Mouse (Mus musculus) ES-CJ7 (cell line): ENCODE measurements around the gene Rgs7bp.

ENCODE experiments used
- DNase-seq: peaks from one replicate; pipeline ENCODE4 v3.0.0; 2011; ENCODE audit warnings: low read depth, low spot score

Rgs7bp gene

GRCm38 (mm10) chr13:105008891-105009290, 45.8 kb downstream of the Rgs7bp start:
- DNase-seq: no peak

DNA sequence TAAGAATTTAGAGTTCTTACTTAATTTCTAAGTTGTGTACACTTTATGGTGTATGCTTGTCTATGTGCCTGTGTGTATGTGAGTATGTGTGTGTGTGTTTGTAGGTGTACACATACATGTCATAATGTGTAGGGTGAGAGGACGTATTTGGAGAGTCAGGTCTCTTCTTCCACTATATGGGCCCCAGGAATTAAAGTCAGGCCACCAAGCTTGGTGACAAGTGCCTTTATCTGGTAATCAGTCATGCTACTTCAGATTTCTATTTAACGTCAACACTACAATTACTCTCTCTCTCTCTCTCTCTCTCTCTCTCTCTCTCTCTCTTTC, 51.9 kb downstream of the Rgs7bp start:
- DNase-seq: no peak

GRCm38 (mm10) chr13:105002132-105002830, 52.4 kb downstream of the Rgs7bp start:
- DNase-seq: no peak

DNA sequence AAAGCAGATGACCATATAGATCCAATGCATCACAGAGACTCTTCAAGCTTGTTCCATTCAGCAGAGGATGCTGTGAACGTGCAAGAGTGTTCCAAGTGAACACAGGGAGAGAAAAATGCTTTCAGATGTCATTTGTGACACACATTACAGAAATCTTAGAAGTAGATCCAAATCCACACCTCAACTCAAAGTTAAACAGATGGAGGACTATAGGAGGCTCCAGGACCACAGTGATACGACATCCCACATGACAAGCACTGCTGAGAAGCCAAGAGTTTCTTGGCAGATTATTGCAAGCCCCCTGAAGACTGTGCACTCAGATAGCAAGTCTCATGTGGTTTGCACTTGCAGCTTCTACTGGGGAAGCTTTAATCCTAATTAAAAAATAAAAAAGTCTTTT, 53.0 kb downstream of the Rgs7bp start:
- DNase-seq: no peak

DNA sequence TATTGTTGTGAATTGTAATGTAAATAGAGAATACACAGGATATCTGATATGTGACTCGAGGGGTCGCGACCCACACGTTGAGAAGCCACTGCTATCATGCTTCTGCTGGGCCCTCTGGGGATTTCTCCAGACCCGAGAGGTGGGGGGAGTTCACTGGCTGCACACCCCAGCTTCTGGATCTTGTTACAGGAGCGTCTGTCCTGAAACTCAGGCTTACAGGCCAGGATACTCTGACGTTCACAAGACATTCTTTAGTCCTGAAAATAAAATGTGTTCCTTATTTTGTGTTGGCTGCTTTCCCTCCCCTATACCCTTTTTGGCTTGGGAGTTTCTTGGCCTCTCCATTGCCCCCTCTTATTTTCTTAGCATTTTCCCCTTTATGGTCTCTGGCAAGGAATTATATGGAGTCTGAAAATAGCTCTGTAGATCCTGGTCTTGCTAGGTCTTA, 65.9 kb downstream of the Rgs7bp start:
- no peak for DNase-seq

DNA sequence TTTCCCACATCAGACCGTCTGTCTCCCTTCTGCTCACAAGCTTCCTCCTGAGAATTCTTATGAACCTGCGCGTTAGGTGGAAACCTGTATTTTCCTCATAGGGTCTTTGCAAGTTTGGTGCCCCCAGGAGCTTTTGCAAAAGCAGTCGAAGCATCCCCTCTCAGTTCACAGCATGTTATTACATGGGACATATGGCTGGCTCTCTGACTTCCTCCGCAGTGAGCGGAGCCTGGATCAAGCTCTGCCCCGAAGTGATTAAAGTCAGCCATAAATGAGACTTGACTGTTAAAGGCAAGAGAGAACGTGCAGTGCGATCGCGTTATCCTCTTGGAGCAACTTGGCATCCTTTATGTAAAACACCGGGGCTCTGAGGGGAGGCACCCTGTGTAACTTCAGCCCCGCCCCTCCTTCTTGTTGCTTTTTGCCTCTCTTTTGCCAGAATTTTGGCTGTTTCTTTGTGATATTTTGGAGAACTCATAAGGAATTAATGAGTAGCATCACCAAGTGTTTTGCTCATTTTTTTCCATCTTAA, 66.7 kb downstream of the Rgs7bp start:
- no peak for DNase-seq

GRCm38 (mm10) chr13:104985691-104986090, 69.0 kb downstream of the Rgs7bp start:
- no peak for DNase-seq

GRCm38 (mm10) chr13:104983989-104984388, 70.7 kb downstream of the Rgs7bp start:
- DNase-seq: no peak

- DNase-seq: no peak
Measured at GRCm38 (mm10) chr13:104982781-104983353, 71.9 kb downstream of the Rgs7bp start.

GRCm38 (mm10) chr13:104978176-104978575, 76.6 kb downstream of the Rgs7bp start:
- DNase-seq: no peak

- DNase-seq: no peak
Measured at GRCm38 (mm10) chr13:104967486-104967885, 87.2 kb downstream of the Rgs7bp start.

- DNase-seq: no peak
Measured at GRCm38 (mm10) chr13:104963716-104964115, 91.0 kb downstream of the Rgs7bp start.

GRCm38 (mm10) chr13:104962716-104963411, 91.9 kb downstream of the Rgs7bp start:
- DNase-seq: no peak

- no peak for DNase-seq
Measured at GRCm38 (mm10) chr13:104962166-104962565, 92.6 kb downstream of the Rgs7bp start.

DNA sequence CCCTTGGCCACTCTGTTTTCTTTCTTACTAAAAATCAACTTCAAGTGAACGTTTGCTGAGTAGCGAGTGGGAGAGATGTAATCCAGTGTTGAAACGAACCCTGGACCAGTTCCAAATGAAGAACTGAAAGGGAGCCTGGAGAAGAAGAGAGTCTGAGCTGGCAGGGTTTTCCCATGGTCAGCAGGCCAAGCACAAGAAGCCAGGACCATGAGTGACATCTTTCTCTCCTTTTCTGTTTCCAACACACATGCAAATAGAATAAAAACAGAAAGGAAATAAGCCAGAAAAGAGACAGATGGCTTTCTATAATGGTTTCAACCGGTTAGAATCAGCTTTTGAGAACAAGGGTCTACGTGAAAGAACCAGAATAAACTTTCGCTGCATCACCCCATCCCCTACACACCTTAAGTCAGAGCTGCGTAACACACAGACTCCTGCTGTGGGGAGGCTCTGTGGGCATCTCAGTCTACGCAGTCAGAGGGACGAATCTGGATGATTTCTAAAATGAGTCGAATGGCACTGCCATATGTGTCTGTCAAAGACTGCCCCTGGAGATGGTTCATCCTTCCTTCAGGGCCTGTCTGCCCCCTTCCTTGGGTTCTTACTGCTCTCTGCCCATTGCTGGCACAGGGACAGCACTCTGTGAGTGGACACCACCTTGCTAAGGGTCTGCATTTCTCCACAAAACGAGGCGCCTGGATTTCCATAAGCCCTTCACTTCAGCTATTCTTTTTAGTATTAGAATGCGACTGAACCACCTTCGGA, 93.6 kb downstream of the Rgs7bp start:
- DNase-seq: no peak

- no peak for DNase-seq
Measured at GRCm38 (mm10) chr13:104960206-104960928, 94.4 kb downstream of the Rgs7bp start.

DNA sequence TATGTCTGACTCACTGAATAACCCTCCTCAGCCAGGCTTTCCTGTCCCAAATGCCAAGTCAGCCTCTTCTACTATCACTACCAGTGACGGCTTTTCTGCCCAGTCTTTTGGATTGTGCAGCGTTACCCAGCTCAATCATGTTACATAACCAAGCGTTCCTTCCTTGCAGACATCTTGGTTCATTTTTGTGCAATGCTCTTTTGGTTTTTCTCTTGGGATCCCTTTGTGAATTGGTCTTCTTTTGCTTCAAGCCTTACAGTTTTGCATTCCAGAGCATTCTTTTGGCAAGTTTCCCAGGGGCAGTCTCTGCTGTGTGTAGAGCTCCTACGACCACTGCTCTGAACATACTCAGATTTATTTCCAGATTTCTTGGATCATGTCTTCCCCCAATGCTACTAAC, 95.0 kb downstream of the Rgs7bp start:
- no peak for DNase-seq

GRCm38 (mm10) chr13:104947958-104948357, 106.8 kb downstream of the Rgs7bp start:
- DNase-seq: peak; percentile 93

DNA sequence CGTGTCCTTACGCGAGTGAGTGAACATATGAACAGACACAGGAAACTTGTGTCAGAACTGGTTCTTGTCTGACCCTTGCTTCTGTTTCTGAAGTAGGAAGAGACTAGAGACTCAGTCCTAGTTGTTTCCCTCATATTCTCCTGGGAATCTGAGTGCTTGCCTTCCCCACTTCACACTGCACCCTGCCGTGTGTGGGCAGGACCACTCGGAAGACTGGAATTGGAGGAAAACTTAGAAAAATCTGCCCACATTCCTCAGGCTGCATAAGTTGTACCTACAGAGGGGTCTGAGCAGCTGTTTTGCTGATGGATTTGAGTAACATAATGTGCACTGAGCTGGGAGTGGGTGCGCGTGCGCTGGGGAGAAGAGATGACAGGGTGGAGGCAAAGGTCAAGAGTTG, 114.2 kb downstream of the Rgs7bp start:
- DNase-seq: no peak

DNA sequence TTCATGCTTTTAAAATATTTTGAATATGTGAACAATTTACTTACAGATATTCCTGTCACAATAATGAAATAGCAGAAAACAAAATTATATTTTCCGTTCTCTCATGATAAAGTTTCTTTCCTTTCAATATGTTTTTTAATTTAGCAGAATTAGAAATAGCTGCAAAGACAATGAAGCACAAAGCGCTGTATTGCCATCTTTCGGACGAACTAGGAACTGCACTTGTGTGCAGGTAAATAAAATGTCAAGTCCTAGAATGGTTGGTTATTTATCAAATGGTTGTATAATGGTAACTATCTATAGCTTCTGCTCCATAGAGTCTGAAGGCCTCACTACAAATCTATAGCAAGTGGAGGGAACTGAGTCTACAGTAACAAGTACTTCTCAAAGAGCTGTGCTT, 114.9 kb downstream of the Rgs7bp start:
- peak; percentile 74 for DNase-seq

GRCm38 (mm10) chr13:104938966-104939593, 115.7 kb downstream of the Rgs7bp start:
- peak; percentile 45 for DNase-seq
